Mouse (Mus musculus) large intestine, adult 2 months (tissue): ENCODE results near the gene Ccar1. TPM values are rescaled to one million over a fixed set of nuclear protein-coding genes. Genes with fewer than 3 reads are reported as not detected.
"Not testable (repeated sequence)": the region's sequence is repeated elsewhere in the genome, so short reads cannot be mapped to it uniquely, and the experiment has no call there.

ENCODE experiments used
- DNase-seq: peaks from one replicate; pipeline ENCODE4 v3.0.0-alpha.2; 2012; ENCODE audit warnings: low read depth, low spot score
- whole genome bisulfite sequencing: fragments of 180-500 bp; shearing (Covaris S2); methylation state at CpG from one replicate; pipeline ENCODE4 v1.1.7; 2018; 5-methylcytosine and 5-hydroxymethylcytosine counted together
- polyA plus RNA-seq: library from polyadenylated mRNA; depleted of rRNA; stranded (reverse); fragments of >200 nt; gene quantifications from 2 replicates; pipeline ENCODE4 v1.2.3, GENCODE M21; 2012; rRNA removed

The Ccar1 gene
- polyA plus RNA-seq, 1 experiment: 29.9 TPM

DNA sequence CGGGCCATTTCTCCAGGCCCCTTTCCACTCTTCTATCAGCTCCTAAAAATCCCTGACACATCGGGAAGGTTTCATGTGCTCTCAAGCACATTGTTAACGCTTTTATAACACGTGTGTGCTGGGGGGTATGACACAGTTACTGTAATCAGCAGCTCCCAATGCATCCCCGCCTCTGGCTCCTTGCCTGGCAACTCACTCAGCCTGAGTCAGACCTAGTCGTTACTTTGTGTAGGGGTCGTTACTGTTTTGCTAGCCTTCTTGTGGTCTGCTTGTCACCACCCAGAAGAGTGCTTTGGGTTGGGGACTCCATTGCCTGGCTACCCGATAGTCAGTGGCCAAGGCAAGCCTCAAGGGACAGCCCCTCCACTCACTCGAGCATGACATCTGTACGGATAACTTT is 61.3 kb downstream of the Ccar1 start:
- WGBS: 59% methylated on average over 10 of the region's 10 CpGs
- DNase-seq: no peak

GRCm38 (mm10) chr10:62725771-62726687 is 66.1 kb downstream of the Ccar1 start, which contains the start of gene Stox1:
Stox1 (minus strand) TSS chr10:62726128.
- no peak for DNase-seq
- 3% methylated on average over 85 of the region's 85 CpGs for WGBS

- WGBS: 21% methylated on average over 7 of the region's 7 CpGs
- DNase-seq: no peak
These were observed 67.2 kb downstream of the Ccar1 start for GRCm38 (mm10) chr10:62724936-62725335.

- no peak for DNase-seq
- 45% methylated on average over 4 of the region's 4 CpGs for WGBS
These were observed 69.4 kb downstream of the Ccar1 start for GRCm38 (mm10) chr10:62722701-62723100.

GRCm38 (mm10) chr10:62720574-62720973 is 71.5 kb downstream of the Ccar1 start:
- 63% methylated on average over 8 of the region's 8 CpGs for WGBS
- DNase-seq: not testable (repeated sequence)

GRCm38 (mm10) chr10:62713457-62713856 is 78.6 kb downstream of the Ccar1 start:
- DNase-seq: no peak
- 69% methylated on average over 10 of the region's 10 CpGs for WGBS

GRCm38 (mm10) chr10:62703579-62703978 is 88.5 kb downstream of the Ccar1 start:
- DNase-seq: no peak
- 71% methylated on average over 4 of the region's 4 CpGs for WGBS

DNA sequence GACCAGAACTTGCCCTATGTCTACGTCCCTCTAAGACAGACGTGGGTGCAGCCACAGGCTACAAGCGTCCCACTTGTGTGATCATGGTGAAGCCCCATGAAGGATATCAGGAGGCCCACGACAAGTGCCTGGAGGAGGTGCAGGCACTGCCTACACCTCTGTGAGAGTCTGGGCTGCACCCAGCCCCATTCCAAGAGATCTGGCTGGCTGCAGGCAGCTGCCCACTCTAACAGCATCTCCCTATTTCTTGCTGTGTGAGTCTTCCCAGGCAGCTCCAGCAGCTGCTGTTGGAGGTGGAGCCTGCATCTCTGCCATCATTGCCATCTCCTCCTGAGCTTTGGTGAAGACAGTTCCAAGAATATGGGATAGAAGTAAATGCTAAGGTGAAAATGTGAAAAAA is 89.7 kb downstream of the Ccar1 start:
- no peak for DNase-seq
- WGBS: 78% methylated on average over 4 of the region's 4 CpGs

Other genes with a start within 250 kb of the Ccar1 start
- 8.8 and 12.1 TPM in 2 replicates for gene Kif1bp, start 213.8 kb downstream of the Ccar1 start, polyA plus RNA-seq
- 11.6 and 13.5 TPM in 2 replicates for gene Ddx21, start 190.0 kb downstream of the Ccar1 start, polyA plus RNA-seq
- gene Ddx50, start 141.1 kb downstream of the Ccar1 start, polyA plus RNA-seq: 7.9 and 10.2 TPM in 2 replicates
- 0.11 and 0.15 TPM in 2 replicates for gene Stox1, start 66.2 kb downstream of the Ccar1 start, polyA plus RNA-seq
- gene Tet1, start 116.7 kb upstream of the Ccar1 start, polyA plus RNA-seq: 0.29 and 0.53 TPM in 2 replicates
- gene Slc25a16, start 128.3 kb upstream of the Ccar1 start, polyA plus RNA-seq: 12.1 and 21.8 TPM in 2 replicates
- gene Dna2, start 154.7 kb upstream of the Ccar1 start, polyA plus RNA-seq: 6.2 and 8.9 TPM in 2 replicates
- gene Rufy2, start 187.9 kb upstream of the Ccar1 start, polyA plus RNA-seq: 1.5 and 2.3 TPM in 2 replicates
- 7.3 and 9.8 TPM in 2 replicates for gene Hnrnph3, start 231.9 kb upstream of the Ccar1 start, polyA plus RNA-seq
- gene Pbld2, start 232.0 kb upstream of the Ccar1 start, polyA plus RNA-seq: 26.0 and 43.5 TPM in 2 replicates